Mouse (Mus musculus): Measurements from ENCODE around the gene A930002H24Rik.
"Not testable (repeated sequence)": the region's sequence is repeated elsewhere in the genome, so short reads cannot be mapped to it uniquely, and the experiment has no call there.

Gene A930002H24Rik

DNA sequence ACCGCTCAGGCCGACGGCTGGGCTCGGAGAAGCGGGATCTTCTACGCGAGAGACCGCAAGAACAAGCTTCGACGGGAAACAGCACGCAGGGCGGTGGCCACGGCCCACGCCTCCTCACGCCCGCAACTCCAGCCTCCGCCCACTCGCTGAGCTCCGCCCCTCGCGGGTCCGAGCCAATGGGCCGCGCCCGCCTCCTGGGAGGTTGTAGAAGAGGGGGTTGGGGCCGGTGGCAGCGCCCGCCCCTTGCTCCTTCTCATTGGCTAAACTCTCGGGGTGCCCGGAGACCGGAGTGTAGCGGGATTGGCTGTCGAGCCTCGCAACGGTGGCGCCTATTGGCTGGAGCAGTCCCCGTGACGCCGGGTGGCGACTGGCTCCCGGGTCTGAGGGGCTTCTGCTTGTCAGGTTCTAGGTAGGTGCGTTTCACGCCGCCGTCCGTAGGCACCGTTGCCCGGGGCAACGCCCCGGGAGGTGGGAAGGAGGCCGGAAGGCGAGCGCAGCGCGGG, at the start of gene A930002H24Rik:
Gene A930002H24Rik (minus strand): TSS at position 145 of the 503 bp plus-strand sequence.
- in situ Hi-C loops (cut with MboI, MseI) = no loop called here

- in situ Hi-C loops (cut with MboI, MseI) = no loop called here
These were observed 45.7 kb upstream of the A930002H24Rik start for GRCm38 (mm10) chr17:63909297-63909696.

GRCm38 (mm10) chr17:63897050-63897449, 33.5 kb upstream of the A930002H24Rik start:
- in situ Hi-C loops (cut with MboI, MseI) = no loop called here

DNA sequence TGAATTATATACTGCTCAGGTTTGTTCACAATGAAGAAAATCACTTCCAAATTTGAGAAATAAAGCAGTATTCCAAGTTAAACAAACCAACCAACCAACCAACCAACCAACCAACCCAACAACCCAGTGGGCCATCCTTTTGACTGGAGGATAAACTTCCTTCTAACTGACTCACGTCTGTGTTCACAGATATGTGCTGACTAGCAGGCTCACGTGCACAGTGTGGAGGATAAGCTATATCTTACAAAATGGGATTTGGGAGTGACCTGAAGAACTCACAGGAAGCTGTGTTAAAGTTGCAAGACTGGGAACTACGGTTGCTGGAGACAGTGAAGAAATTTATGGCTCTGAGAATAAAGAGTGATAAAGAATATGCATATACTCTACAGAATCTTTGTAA, 32.2 kb upstream of the A930002H24Rik start:
- in situ Hi-C loops (cut with MboI, MseI) = no loop called here

DNA sequence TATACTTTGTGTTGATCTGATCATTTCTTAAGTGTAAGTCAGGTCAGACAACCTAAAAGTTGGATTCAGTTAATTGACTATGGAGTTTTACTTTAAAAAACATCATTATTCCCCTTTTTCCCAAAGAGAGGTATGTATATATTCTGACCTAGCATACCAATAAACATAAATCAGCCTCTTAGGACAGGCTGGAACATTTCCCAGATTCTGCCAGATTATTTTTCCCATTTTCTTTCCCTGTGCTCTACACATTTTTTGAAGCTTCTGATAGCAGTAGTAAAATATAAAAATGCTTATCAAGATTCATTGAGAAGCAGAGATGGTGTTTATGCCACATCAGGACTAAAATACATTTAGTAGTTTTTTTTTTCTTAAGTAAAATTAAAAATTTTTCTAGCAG, 27.0 kb upstream of the A930002H24Rik start:
- in situ Hi-C loops (cut with MboI, MseI) = no loop called here

- in situ Hi-C loops (cut with MboI, MseI) = no loop called here
These were observed 23.4 kb upstream of the A930002H24Rik start for GRCm38 (mm10) chr17:63886988-63887387.

- in situ Hi-C loops (cut with MboI, MseI) = no loop called here
These were observed 16.4 kb upstream of the A930002H24Rik start for GRCm38 (mm10) chr17:63880009-63880408.

- in situ Hi-C loops (cut with MboI, MseI) = loop anchor here in 1 of 2 experiments (10.0 kb wide), 1 partner anchor 374 kb away; the partner anchor contains the start of gene Fbxl17
These were observed 15.3 kb upstream of the A930002H24Rik start for GRCm38 (mm10) chr17:63878889-63879288.

GRCm38 (mm10) chr17:63871773-63872172, 8.2 kb upstream of the A930002H24Rik start:
- in situ Hi-C loops (cut with MboI, MseI) = loop anchor here in 1 of 2 experiments (10.0 kb wide), 1 partner anchor 367 kb away; the partner anchor contains the start of gene Fbxl17

DNA sequence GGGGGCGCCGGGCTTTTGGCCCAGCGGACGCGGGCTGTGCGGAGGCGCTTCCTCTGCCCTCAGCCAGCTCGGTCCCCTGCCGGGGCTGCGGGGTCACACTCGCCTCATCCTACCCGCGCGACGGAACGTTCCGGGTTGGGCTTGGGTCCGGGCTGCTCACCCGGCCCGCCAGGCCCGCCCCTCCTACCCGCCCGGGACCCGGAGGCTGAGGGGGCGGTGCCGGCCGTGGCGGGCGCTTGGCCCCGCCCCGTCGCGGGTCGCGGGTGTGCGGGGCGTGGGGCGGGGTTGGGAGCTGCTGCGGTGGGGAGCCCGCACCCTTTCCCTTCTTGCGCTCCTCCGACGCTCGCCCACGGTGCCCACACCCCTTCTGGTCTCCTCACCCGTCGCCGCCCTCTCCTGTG, 580 bp upstream of the A930002H24Rik start:
- in situ Hi-C loops (cut with MboI, MseI) = no loop called here

DNA sequence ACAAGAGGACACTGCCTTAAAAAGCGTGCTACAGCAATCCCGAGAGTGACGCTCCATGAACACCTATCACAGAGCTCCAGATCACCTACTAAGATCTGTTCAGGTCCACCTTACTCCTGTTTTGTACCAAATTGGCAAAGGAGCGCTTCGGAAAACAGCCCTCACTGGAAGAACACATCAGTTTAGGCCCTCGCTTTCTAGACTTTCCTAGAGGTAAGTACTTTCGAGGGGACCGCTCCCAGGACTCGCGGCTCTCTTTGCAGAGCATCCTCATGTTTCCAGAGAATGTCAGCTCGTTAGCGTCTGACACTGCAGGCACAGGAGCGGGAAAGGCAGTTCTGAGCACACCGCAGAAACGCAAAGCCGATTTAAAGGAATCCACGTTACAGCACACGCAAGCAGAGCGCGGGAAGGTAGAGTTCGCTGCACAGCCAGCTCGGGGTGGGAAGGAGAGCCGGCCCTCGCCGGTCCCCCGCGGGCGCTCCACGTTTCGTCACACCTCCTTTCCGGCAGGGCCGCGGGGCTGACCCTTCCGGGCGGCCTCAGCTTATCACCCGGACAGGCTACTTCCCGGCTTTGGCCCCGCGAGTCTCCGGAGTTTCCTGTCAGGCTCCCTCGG, 470 bp downstream of the A930002H24Rik start, which contains the start of gene Fer:
Gene Fer (plus strand): TSS at position 51 of the 619 bp plus-strand sequence.
- in situ Hi-C loops (cut with MboI, MseI) = no loop called here

GRCm38 (mm10) chr17:63862399-63862798, 1.2 kb downstream of the A930002H24Rik start:
- in situ Hi-C loops (cut with MboI, MseI) = no loop called here

GRCm38 (mm10) chr17:63860988-63861387, 2.6 kb downstream of the A930002H24Rik start:
- in situ Hi-C loops (cut with MboI, MseI) = no loop called here

DNA sequence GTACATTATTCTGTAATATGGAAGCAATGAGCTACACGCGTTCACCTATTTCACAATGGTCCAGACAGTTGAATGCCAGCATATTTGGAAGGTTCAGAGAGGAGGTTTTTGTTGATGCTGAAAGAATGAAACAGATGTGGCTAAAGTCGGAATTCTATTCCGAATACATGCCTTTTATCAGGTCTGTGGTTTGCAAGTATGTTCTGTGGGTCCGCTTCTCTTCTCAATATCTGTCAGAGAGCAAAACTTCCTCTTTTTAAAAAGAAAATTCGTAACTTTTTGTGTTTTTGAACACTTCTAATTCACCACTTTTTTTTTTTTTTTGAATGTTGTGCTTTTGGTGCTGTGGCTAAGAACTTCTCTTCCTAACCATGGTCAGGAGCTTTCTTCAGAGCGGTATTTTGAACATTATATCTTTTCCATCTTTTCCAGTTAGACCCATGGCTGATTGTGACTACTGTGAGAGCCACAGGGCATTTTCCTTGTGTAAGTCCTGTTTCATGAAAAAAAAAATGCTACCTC, 6.5 kb downstream of the A930002H24Rik start:
- in situ Hi-C loops (cut with MboI, MseI) = no loop called here

- in situ Hi-C loops (cut with MboI, MseI) = no loop called here
These were observed 13.6 kb downstream of the A930002H24Rik start for GRCm38 (mm10) chr17:63850016-63850415.

DNA sequence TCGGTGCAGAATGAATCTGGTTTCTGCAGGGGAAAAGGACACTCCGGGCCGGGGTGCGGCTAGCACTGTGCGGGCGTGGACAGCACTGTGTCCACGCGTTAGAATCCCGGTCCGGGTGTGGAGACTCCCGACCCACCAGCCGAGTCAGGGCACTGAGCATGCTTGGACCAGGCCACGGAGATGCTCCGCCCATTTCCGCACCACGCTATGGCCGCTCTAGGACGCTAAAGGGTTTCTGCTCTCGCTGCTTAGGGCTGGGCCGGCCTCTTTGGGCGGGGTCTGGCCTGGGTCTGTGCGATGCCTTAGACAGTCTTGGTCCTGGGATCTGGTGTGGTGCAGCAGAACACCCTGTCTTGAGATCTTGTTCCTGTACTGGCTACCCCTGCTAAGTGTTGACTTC, 14.0 kb downstream of the A930002H24Rik start:
- in situ Hi-C loops (cut with MboI, MseI) = no loop called here

GRCm38 (mm10) chr17:63849151-63849550, 14.4 kb downstream of the A930002H24Rik start:
- in situ Hi-C loops (cut with MboI, MseI) = no loop called here

DNA sequence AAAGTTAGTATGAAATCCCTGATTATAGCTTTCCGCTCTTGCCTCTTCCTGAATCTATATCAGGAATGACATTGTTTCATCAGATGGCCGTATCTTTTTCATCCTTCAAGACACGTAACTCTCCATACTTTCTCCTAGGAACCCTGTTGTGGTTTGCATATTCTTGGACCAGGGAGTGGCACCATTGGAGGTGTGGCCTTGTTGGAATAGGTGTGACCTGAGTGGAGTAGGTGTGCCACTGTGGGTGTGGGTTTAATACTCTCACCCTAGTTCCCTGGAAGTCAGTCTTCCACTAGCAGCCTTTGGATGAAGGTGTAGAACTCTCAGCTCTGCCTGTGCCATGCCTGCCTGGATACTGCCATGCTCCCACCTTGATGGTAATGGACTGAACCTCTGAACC, 17.8 kb downstream of the A930002H24Rik start:
- in situ Hi-C loops (cut with MboI, MseI) = not testable (repeated sequence)

DNA sequence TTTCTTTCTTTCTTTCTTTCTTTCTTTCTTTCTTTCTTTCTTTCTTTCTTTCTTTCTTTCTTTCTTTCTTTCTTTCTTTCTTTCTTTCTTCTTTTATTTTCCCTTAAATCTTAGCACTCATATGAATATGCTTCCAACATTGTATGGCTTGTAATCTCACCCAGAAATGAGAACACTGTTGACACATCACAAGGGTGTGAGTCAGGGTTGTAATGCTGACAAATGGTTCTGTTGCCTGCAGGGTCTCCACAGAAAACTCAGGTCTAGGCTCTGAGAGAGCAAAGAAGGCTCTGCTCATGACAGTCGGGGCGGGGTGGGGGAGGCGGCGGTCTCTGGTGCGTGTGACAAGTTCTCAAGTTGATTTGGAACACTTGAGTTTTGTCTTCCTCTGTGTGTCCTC, 18.7 kb downstream of the A930002H24Rik start:
- in situ Hi-C loops (cut with MboI, MseI) = no loop called here

DNA sequence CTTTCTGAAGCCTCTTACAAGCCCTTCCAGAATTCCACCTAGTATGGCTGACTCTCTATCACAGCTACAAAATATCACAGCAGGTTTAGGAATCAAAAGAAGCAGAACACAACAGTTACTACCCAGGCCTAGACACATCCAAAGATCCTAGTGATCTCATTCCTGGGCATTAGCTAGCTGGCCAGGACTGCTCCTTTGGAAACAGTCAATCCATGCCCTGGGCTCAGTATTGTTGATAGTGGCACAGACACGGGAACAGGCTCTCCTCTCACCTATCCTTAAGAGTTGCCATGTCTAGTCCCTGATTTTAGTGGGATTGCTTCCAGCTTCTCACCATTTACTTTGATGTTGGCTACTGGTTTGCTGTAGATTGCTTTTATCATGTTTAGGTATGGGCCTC, 21.4 kb downstream of the A930002H24Rik start:
- in situ Hi-C loops (cut with MboI, MseI) = no loop called here

DNA sequence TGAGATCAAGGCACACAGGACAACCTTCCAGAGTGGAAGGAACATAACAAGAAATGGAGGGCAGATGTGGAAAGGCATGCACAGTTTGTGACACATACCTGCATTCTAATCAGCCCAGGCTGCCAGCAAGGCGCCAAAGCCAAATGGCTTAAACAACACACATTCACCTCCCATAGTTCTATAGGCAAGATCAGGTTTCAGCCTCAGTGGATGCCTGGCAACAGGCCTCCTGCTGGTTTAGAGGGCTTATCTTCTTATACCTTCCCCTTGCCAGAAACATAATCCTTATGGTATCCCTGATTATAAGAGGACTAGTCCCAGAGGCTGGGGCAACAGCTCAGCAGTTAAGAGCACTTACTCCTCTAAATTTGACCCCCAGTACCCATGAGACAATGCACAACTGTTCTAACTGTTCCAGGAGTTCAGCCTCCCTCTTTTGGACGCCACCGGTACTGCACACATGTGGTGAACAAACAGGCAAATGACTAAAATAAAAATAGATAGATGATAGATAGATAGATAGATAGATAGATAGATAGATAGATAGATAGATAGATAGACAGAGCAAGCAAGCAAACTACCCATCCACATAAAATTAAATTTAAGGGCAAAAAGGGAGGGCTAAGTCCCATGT, 23.8 kb downstream of the A930002H24Rik start:
- in situ Hi-C loops (cut with MboI, MseI) = no loop called here

DNA sequence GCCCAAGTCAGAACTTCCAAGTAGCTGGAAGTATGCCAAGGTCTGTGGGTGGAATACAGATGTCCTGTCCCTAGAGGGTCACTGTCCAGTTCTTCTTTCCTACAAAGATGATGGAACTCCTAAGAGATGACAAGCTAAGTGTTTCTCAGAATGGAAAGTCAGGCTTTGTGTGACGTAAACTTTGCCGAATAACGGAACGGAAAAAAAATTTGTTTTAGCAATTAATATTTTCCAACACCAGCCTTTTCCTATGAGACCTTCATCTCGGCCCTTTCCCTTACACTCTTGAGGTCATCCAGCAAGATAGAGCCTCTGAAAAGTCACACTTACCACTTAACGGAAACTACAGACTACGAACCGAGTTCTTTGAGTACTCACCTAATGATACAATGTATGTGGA, 25.4 kb downstream of the A930002H24Rik start:
- in situ Hi-C loops (cut with MboI, MseI) = no loop called here

DNA sequence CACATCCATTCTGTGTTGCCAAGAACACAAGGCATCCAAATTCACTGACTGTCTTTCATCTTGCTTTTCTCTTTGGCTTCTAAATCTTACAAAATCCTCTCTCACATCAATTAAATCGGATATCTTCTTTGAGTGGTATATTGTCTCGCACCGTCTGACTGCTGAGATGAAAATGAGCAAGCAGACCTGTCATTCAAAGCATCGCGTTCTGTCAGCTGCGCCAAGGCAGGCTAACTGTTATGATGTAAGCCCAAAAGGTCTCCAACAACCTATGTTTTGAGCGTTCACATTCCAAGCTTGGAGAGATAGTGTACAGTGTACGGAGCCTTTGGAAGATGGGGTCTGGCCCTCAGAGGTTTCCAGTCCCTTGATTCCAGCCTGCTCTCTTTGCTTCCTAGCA, 26.9 kb downstream of the A930002H24Rik start:
- in situ Hi-C loops (cut with MboI, MseI) = no loop called here

All from T-helper 17 cell (primary cell).